Mouse (Mus musculus): ENCODE measurements around the gene Ccdc13.

DNA sequence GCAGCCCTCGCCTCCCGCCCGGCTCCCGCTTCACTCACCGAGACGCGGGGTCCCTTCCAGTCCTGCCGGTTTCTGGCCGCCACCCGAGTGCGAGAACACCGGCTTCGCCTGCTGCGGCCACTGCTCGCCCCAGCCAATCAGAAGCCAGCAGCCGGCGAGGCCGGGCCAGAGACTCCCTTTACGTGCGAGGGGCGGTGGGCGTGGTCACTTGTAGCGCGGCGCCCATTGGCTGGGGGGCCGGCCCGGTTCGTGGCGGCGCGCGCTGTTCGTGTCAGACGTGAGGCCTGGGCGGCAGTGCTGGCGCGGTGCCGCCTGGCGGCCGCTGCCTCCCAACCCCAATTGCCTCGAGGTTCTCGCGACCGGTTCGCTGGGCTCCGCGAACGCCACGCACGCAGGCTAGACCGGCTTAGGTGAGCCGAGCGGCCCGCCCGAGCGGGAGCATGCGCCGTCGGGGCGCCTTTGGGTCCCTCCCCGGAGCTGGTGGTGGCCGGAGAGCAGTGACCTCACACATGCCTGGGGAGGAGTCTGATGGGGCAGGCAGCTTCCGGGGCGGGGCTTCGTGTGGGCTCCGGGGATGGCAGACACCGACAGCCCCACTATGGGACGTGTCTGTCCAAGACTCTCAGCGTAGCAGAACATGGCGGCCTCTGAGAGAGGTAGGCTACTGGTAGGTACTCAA is 18.4 kb upstream of the Ccdc13 start:
- TF ChIP-seq POLR2A (IDR thresholded peaks at IDR 0.05; ENCODE audit: low read depth, low read length) (peak; percentile 25), CTCF (conservative IDR thresholded peaks at IDR 0.05; ENCODE audit: insufficient read depth, insufficient read length, low read depth, low read length) (no peak)

Measured in kidney, adult 2 months (tissue).